Mouse (Mus musculus): ENCODE data around the gene Fam19a2.

- TF ChIP-seq CTCF (IDR thresholded peaks at IDR 0.05; ENCODE audit: borderline replicate concordance, control insufficient read depth, extremely low read depth, insufficient read depth, low read length, poor library complexity) (no peak), POLR2A (IDR thresholded peaks at IDR 0.05; ENCODE audit: control insufficient read depth, extremely low read depth, insufficient read depth, low read length, poor library complexity) (no peak)
Measured at GRCm38 (mm10) chr10:123567677-123568076, 303.9 kb downstream of the Fam19a2 start.
